Mouse (Mus musculus) G1E (cell line): ENCODE results near the gene Zfand3.

Experiments used
- CTCF ChIP-seq: IDR thresholded peaks from 2 replicates; pipeline ENCODE4 v1.5.1; 2012; ENCODE audit warnings: low read depth, low read length, inconsistent platforms, mixed read lengths
- GATA1 ChIP-seq: IDR thresholded peaks from 2 replicates; pipeline ENCODE4 v1.6.1; 2012; ENCODE audit warnings: borderline replicate concordance, low read length, inconsistent platforms, mixed read lengths
- GATA2 ChIP-seq: IDR thresholded peaks from 2 replicates; pipeline ENCODE4 v1.6.1; 2012; ENCODE audit warnings: low read depth, low read length, inconsistent platforms, borderline replicate concordance
- TAL1 ChIP-seq: conservative IDR thresholded peaks from 2 replicates; pipeline ENCODE4 v1.6.1; 2012; ENCODE audit warnings: low read depth, low read length, inconsistent platforms, mixed read lengths

GRCm38 (mm10) chr17:30188031-30188981, 183.8 kb downstream of the Zfand3 start:
- no peak for TF ChIP-seq CTCF
- TF ChIP-seq TAL1 = no peak
- TF ChIP-seq GATA1 = no peak
- TF ChIP-seq GATA2 = no peak
